Mouse (Mus musculus): ENCODE data around the gene Trim33. TPM values are rescaled to one million over a fixed set of nuclear protein-coding genes. Genes with fewer than 3 reads are reported as not detected.

Trim33 gene
- polyA plus RNA-seq (2016; fragmentation: Nextera tagmentation; extraction: Ambion mirVana) = 19.0 and 22.2 TPM in 2 replicates

DNA sequence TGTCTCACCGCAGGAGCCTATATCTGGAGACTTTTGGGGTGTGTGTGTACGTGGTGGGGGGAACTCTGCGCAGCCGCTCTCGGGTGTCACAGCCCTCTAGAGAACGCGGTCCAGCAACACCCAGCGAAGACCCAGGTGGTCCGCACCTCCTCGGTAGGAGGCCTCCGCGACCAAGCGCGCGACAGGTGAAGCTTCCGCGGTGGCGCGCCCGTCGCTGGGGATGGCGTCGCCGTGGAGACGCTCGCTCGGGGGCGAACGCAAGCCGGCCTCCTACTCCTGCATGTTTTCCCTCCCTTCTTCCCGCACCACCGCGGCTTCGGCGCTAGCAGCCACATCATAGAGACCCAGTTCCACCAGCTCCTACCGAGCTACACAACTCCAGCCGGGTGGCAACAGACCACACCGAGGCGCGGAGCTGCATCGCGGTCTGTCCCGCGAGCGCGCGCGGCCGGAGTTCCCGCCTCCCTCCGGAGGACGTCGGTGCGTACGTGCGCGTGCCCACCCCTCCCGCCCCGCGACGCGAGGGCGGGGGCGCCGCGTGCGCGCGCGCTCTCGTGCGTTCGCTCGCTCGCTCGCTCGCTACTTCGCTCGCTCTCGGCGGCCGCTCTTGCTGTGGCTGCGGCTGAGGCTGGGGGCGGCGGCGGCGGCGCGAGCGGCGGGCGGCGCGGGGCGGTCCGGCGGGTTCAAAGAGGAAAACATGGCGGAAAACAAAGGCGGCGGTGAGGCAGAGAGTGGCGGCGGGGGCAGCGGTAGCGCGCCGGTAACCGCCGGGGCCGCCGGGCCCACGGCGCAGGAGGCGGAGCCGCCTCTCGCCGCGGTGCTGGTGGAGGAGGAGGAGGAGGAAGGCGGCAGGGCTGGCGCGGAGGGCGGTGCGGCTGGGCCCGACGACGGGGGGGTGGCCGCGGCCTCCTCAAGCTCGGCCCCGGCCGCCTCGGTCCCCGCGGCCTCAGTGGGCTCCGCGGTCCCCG lies at the start of gene Trim33:
Gene Trim33 (plus strand): TSS at position 112 of the 968 bp plus-strand sequence.
- Histone ChIP-seq H3K27me3 (ENCODE audit: insufficient read depth, poor library complexity, severe bottlenecking) (no peaks in the 10 kb centered on the region), H3K27ac (peak within 1 kb of the TSS; percentile 99), H3K4me3 (peak within 1 kb of the TSS; percentile 100), H3K4me1 (peaks cover 17% of the 10 kb centered on the region; the same call in 1 of the 2 replicates), H3K36me3 (peaks cover 12% of the 10 kb centered on the region), H3K9me3 (no peaks in the 10 kb centered on the region)
- peak; percentile 92 for DNase-seq (ENCODE audit: low spot score)
- WGBS = under 1% methylated on average over 126 of the region's 136 CpGs

- no peaks in the 10 kb centered on the region for H3K36me3 ChIP-seq
- 79% methylated on average over 4 of the region's 4 CpGs for WGBS
Measured at GRCm38 (mm10) chr3:103232398-103232797, 46.7 kb upstream of the Trim33 start.

GRCm38 (mm10) chr3:103241524-103241923 lies 37.6 kb upstream of the Trim33 start:
- Histone ChIP-seq H3K9me3 (no peaks in the 10 kb centered on the region), H3K4me3 (no peak overlapping the region), H3K27me3 (ENCODE audit: insufficient read depth, poor library complexity, severe bottlenecking) (no peaks in the 10 kb centered on the region), H3K4me1 (no peaks in the 10 kb centered on the region), H3K27ac (no peak overlapping the region), H3K36me3 (no peaks in the 10 kb centered on the region)
- WGBS = 85% methylated on average over 2 of the region's 2 CpGs
- DNase-seq (ENCODE audit: low spot score) = no peak

More at GRCm38 (mm10) chr3:103232398-103232797, 46.7 kb upstream of the Trim33 start:
- H3K9me3 ChIP-seq = no peaks in the 10 kb centered on the region
- no peak overlapping the region for H3K27ac ChIP-seq
- no peaks in the 10 kb centered on the region for H3K4me1 ChIP-seq
- no peak overlapping the region for H3K4me3 ChIP-seq
- DNase-seq (ENCODE audit: low spot score) = no peak
- no peaks in the 10 kb centered on the region for H3K27me3 ChIP-seq (ENCODE audit: insufficient read depth, poor library complexity, severe bottlenecking)

GRCm38 (mm10) chr3:103242156-103242555 lies 36.9 kb upstream of the Trim33 start:
- Histone ChIP-seq H3K4me3 (no peak overlapping the region), H3K36me3 (no peaks in the 10 kb centered on the region), H3K4me1 (no peaks in the 10 kb centered on the region), H3K27ac (no peak overlapping the region), H3K9me3 (no peaks in the 10 kb centered on the region), H3K27me3 (ENCODE audit: insufficient read depth, poor library complexity, severe bottlenecking) (no peaks in the 10 kb centered on the region)
- DNase-seq (ENCODE audit: low spot score) = no peak
- 87% methylated on average over 3 of the region's 3 CpGs for WGBS

- Histone ChIP-seq H3K27me3 (ENCODE audit: insufficient read depth, poor library complexity, severe bottlenecking) (no peaks in the 10 kb centered on the region), H3K4me1 (no peaks in the 10 kb centered on the region), H3K36me3 (no peaks in the 10 kb centered on the region), H3K27ac (no peak overlapping the region), H3K4me3 (no peak overlapping the region), H3K9me3 (no peaks in the 10 kb centered on the region)
- DNase-seq (ENCODE audit: low spot score) = no peak
- WGBS = 80% methylated on average over 2 of the region's 2 CpGs
Measured at GRCm38 (mm10) chr3:103243491-103243890, 35.6 kb upstream of the Trim33 start.

DNA sequence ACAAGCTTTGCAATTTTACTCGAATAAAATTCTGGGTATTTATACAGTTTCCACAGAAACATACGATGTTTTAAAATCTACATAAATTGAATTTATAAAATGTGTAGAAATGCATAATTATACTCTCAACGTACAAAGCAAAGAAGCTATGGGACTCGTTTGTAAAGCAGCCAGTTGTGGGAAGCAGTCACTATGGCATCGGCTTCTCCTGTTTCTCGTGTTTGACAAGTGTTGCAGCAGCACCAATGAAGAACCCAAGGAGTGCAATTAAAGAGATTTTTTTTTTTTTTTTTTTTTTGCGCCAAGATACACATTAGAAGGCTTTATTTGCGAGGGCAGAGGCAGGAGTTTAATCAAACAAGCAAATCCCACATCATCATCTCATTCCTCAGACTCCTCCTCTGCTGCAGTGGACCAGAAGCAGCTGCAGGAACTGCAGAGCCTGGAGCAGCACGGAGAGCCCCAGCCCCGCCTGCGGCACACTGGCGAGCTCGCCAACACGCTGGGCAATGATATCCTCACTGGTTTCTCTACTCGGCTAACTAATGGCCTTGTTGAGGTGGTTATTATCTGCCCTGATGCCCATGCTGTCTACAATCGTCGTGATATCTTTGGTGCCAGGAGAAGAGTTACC lies 32.3 kb upstream of the Trim33 start:
- Histone ChIP-seq H3K9me3 (no peaks in the 10 kb centered on the region), H3K27me3 (ENCODE audit: insufficient read depth, poor library complexity, severe bottlenecking) (no peaks in the 10 kb centered on the region), H3K4me3 (no peak overlapping the region), H3K4me1 (no peaks in the 10 kb centered on the region), H3K27ac (no peak overlapping the region), H3K36me3 (no peaks in the 10 kb centered on the region)
- DNase-seq (ENCODE audit: low spot score) = no peak
- WGBS = 77% methylated on average over 17 of the region's 17 CpGs

DNA sequence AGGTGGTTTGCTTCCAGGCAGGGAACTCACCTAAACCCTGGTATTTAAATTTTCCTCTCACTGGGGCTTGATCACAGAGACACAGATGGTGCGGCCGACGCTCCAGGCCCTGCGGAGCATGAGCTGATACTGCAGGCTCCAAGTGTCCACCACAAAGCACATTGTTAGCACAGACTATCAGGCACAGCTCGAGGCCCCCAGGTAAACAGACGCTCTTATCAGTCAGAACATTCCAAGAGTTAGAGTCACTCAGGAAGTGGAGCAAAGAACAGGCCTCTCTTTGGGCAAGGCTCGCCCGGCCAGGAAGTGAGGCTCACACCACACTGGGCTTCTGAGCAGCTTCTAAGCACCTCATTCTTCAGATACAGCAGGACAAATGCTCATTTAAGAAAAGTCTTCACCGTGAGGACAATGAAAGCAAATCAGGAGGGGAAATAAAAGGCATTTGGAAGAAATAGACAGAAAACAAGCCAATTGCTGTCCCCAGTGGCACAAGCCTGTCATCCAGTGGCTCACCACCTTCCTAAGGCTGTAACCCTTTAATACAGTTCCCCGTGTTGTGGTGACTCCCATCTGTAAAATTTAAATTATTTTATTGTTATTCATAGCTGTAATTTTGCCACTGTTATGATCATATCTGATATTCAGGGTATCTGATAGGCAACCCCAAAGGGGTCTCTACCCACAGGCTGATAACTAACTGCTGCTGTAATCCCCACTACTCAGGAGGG lies 22.8 kb upstream of the Trim33 start:
- no peaks in the 10 kb centered on the region for H3K9me3 ChIP-seq
- WGBS = 9% methylated on average over 10 of the region's 10 CpGs
- no peak overlapping the region for H3K4me3 ChIP-seq
- H3K27me3 ChIP-seq (ENCODE audit: insufficient read depth, poor library complexity, severe bottlenecking) = no peaks in the 10 kb centered on the region
- peak; percentile 86 for DNase-seq (ENCODE audit: low spot score)
- H3K4me1 ChIP-seq = peaks cover 9% of the 10 kb centered on the region
- no peaks in the 10 kb centered on the region for H3K36me3 ChIP-seq
- peak overlapping the region; percentile 80 for H3K27ac ChIP-seq

DNA sequence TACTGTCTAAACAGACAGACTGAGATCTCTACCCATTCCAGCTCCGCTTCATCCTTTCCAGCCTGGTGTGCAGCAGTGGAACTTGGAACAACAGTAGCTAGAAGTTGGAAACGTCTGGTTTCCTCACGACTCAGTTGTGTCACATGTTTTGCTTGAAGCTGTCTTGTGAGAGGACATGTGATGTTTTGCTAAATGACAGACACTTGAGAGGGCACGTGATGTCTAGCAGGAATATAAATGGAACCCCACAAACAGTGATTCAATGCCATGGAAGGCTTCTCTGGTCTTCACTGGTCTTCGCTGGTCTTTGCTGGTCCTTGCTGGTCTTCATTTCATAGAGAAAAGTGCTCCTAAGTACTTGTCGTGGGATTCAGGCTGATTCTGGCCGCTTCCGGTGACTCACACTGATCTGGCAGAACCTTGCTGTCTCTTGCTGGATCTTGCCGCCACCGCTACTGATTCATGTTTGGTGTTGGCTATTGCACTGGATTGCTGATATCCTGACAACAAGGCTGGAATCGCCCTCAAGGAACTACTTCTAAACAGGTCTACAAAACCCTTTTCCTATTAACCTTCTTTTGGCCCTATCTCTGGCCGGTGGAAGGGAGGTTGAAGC lies 16.2 kb upstream of the Trim33 start:
- DNase-seq (ENCODE audit: low spot score) = no peak
- no peaks in the 10 kb centered on the region for H3K9me3 ChIP-seq
- no peaks in the 10 kb centered on the region for H3K27me3 ChIP-seq (ENCODE audit: insufficient read depth, poor library complexity, severe bottlenecking)
- 82% methylated on average over 12 of the region's 12 CpGs for WGBS
- H3K4me1 ChIP-seq = no peaks in the 10 kb centered on the region
- no peak overlapping the region for H3K4me3 ChIP-seq
- H3K36me3 ChIP-seq = no peaks in the 10 kb centered on the region
- no peak overlapping the region for H3K27ac ChIP-seq

DNA sequence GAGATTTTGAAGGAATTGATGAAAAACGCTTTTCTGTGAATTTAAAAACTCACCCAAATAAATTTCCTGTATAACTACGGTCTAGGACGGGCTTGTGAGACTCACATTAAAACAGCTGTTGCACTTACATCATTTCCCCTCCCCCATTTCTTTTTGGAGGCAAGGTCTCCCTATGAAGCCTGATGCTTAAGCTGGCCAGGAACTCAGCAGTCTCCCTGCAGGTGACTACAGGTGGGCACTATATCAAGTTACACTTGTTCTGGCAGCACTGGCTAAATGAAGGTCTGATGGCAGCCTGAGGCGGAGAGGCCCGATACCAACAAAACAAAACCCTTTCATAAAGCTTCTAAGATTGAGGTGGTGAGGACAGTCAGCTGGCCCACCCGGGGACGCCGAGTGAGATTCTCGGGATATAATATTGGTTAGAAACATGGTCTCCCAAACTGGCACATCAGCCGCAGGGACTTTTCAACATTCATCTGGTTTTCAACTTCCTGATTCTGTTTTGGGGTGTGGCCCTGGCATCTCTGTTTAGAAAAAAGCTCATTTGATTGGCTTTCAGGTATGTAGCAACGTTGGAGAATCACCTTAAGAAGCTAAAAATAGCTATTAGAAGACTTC lies 422 bp upstream of the Trim33 start:
- Histone ChIP-seq H3K27ac (peak overlapping the region; percentile 99), H3K4me1 (peaks cover 17% of the 10 kb centered on the region; the same call in 1 of the 2 replicates), H3K36me3 (peaks cover 12% of the 10 kb centered on the region), H3K4me3 (peak overlapping the region; percentile 100), H3K9me3 (no peaks in the 10 kb centered on the region), H3K27me3 (ENCODE audit: insufficient read depth, poor library complexity, severe bottlenecking) (no peaks in the 10 kb centered on the region)
- 7% methylated on average over 11 of the region's 11 CpGs for WGBS
- DNase-seq (ENCODE audit: low spot score) = peak; percentile 78

- H3K4me3 ChIP-seq = peak overlapping the region; percentile 100
- no peaks in the 10 kb centered on the region for H3K9me3 ChIP-seq
- WGBS = under 1% methylated on average over 36 of the region's 36 CpGs
- peaks cover 12% of the 10 kb centered on the region for H3K36me3 ChIP-seq
- no peaks in the 10 kb centered on the region for H3K27me3 ChIP-seq (ENCODE audit: insufficient read depth, poor library complexity, severe bottlenecking)
- peak; percentile 81 for DNase-seq (ENCODE audit: low spot score)
- H3K4me1 ChIP-seq = peaks cover 17% of the 10 kb centered on the region; the same call in 1 of the 2 replicates
- peak overlapping the region; percentile 99 for H3K27ac ChIP-seq
Measured at GRCm38 (mm10) chr3:103280241-103280761, 1.2 kb downstream of the Trim33 start.

GRCm38 (mm10) chr3:103280875-103281274 lies 1.8 kb downstream of the Trim33 start:
- DNase-seq (ENCODE audit: low spot score) = peak; percentile 60
- WGBS = 27% methylated on average over 5 of the region's 5 CpGs
- H3K27me3 ChIP-seq (ENCODE audit: insufficient read depth, poor library complexity, severe bottlenecking) = no peaks in the 10 kb centered on the region
- H3K4me3 ChIP-seq = peak overlapping the region; percentile 100
- peak overlapping the region; percentile 99; the same call in 1 of the 2 replicates for H3K27ac ChIP-seq
- peaks cover 12% of the 10 kb centered on the region for H3K36me3 ChIP-seq
- H3K9me3 ChIP-seq = no peaks in the 10 kb centered on the region
- H3K4me1 ChIP-seq = peaks cover 17% of the 10 kb centered on the region; the same call in 1 of the 2 replicates

DNA sequence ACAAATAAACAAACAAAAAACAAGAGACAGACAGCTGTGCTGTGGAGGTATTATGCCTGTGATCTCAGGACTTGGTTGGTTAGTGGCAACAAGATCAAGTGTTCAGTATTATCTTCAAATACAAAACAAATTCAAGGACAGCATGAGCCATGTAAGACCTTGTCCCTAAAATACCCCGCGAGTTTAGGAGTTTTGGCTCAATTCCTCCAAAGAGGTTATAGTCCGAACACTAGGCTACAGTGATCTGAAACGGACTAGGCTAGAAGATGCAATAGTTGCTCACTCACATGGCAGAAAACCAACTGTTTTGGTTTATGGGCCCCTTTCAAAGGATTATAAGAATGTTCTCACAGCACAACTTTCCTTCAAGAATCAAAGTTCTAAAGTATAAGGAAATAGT lies 9.7 kb downstream of the Trim33 start:
- no peak overlapping the region for H3K27ac ChIP-seq
- H3K4me3 ChIP-seq = no peak overlapping the region
- no peaks in the 10 kb centered on the region for H3K4me1 ChIP-seq
- WGBS = 90% methylated on average over 4 of the region's 4 CpGs
- no peaks in the 10 kb centered on the region for H3K9me3 ChIP-seq
- no peaks in the 10 kb centered on the region for H3K27me3 ChIP-seq (ENCODE audit: insufficient read depth, poor library complexity, severe bottlenecking)
- DNase-seq (ENCODE audit: low spot score) = no peak
- H3K36me3 ChIP-seq = 0 out of 2 replicates have a peak, but pooled peaks cover 2% of the 10 kb centered on the region
